Mouse (Mus musculus) midbrain, embryonic 15.5 days (tissue): Measurements from ENCODE around the gene Ptp4a2. TPM values are rescaled to one million over a fixed set of nuclear protein-coding genes. Genes with fewer than 3 reads are reported as not detected.
"Not testable (repeated sequence)": the region's sequence is repeated elsewhere in the genome, so short reads cannot be mapped to it uniquely, and the experiment has no call there.

Experiments
- ATAC-seq: fragments of 200-750 bp; cut with Nextera tagmentation; replicated peaks from 2 replicates; pipeline ENCODE4 v1.8.0; 2017; ENCODE audit warnings: moderate TSS enrichment
- H3K27ac ChIP-seq: fragments of 300-500 bp; sonication (generic); 2 replicates; pipeline ENCODE4 v1.5.1; 2015; ENCODE audit warnings: mild to moderate bottlenecking, inconsistent platforms
- H3K27me3 ChIP-seq: fragments of 300-500 bp; sonication (generic); replicated peaks from 2 replicates; pipeline ENCODE4 v1.6.1; 2015; ENCODE audit warnings: inconsistent platforms
- H3K36me3 ChIP-seq: fragments of 300-500 bp; sonication (generic); replicated peaks from 2 replicates; pipeline ENCODE4 v1.6.1; 2015; ENCODE audit warnings: inconsistent platforms
- H3K4me1 ChIP-seq: fragments of 300-500 bp; sonication (generic); 2 replicates; pipeline ENCODE4 v1.6.1; 2015; ENCODE audit warnings: inconsistent platforms
- H3K4me2 ChIP-seq: fragments of 300-500 bp; sonication (generic); 2 replicates; pipeline ENCODE4 v1.6.1; 2015; ENCODE audit warnings: inconsistent platforms, mild to moderate bottlenecking, moderate library complexity
- H3K4me3 ChIP-seq: fragments of 300-500 bp; sonication (generic); 2 replicates; pipeline ENCODE4 v1.5.1; 2015; ENCODE audit warnings: mild to moderate bottlenecking, inconsistent platforms
- H3K9ac ChIP-seq: fragments of 300-500 bp; sonication (generic); 2 replicates; pipeline ENCODE4 v1.6.1; 2015; ENCODE audit warnings: mild to moderate bottlenecking, inconsistent platforms
- H3K9me3 ChIP-seq: fragments of 300-500 bp; sonication (generic); 2 replicates; pipeline ENCODE4 v1.6.1; 2016; ENCODE audit warnings: inconsistent platforms
- WGBS: fragments of 180-500 bp; shearing (Covaris S2); methylation state at CpG from one replicate; pipeline ENCODE4 v1.1.7; 2015; ENCODE audit warnings: mixed read lengths; 5-methylcytosine and 5-hydroxymethylcytosine counted together
- polyA plus RNA-seq: library from polyadenylated mRNA; unstranded; fragments of >200 nt; fragmentation: Nextera tagmentation; extraction: Ambion mirVana; gene quantifications from 2 replicates; pipeline ENCODE4 v1.2.1, GENCODE M21; 2015

Gene Ptp4a2
- polyA plus RNA-seq, 1 experiment from 2014 or later, result 220 TPM

- H3K27me3 ChIP-seq, result no peaks in the 10 kb centered on the region
- H3K9ac ChIP-seq, result no peak overlapping the region
- H3K4me1 ChIP-seq, result peaks cover 9% of the 10 kb centered on the region
- no peaks in the 10 kb centered on the region for H3K36me3 ChIP-seq
- 94% methylated on average over 9 of the region's 9 CpGs for WGBS
- H3K27ac ChIP-seq, result no peak overlapping the region
- no peaks in the 10 kb centered on the region for H3K9me3 ChIP-seq
- H3K4me3 ChIP-seq, result no peak overlapping the region
- no peak overlapping the region for H3K4me2 ChIP-seq
- no peak for ATAC-seq
Observed at GRCm38 (mm10) chr4:129860456-129860855, 49.4 kb downstream of the Ptp4a2 start.

GRCm38 (mm10) chr4:129861400-129861799 lies 50.4 kb downstream of the Ptp4a2 start:
- no peak for ATAC-seq
- Histone ChIP-seq H3K27me3 (no peaks in the 10 kb centered on the region), H3K4me2 (no peak overlapping the region), H3K36me3 (no peaks in the 10 kb centered on the region), H3K4me1 (peaks cover 1% of the 10 kb centered on the region; the same call in 1 of the 2 replicates), H3K9ac (no peak overlapping the region), H3K9me3 (no peaks in the 10 kb centered on the region), H3K27ac (no peak overlapping the region), H3K4me3 (no peak overlapping the region)
- 85% methylated on average over 8 of the region's 8 CpGs for WGBS

GRCm38 (mm10) chr4:129862357-129862756 lies 51.3 kb downstream of the Ptp4a2 start:
- ATAC-seq, result no peak
- no peak overlapping the region for H3K27ac ChIP-seq
- no peaks in the 10 kb centered on the region for H3K36me3 ChIP-seq
- H3K9ac ChIP-seq, result no peak overlapping the region
- no peaks in the 10 kb centered on the region for H3K27me3 ChIP-seq
- no peak overlapping the region for H3K4me2 ChIP-seq
- H3K4me1 ChIP-seq, result no peaks in the 10 kb centered on the region; the same call in 1 of the 2 replicates
- WGBS, result 91% methylated on average over 3 of the region's 3 CpGs
- no peak overlapping the region for H3K4me3 ChIP-seq
- no peaks in the 10 kb centered on the region for H3K9me3 ChIP-seq

GRCm38 (mm10) chr4:129866171-129866570 lies 55.2 kb downstream of the Ptp4a2 start:
- ATAC-seq, result not testable (repeated sequence)
- WGBS, result 97% methylated on average over 5 of the region's 5 CpGs

GRCm38 (mm10) chr4:129868211-129868610 lies 57.2 kb downstream of the Ptp4a2 start:
- H3K27ac ChIP-seq, result no peak overlapping the region
- ATAC-seq, result no peak
- no peaks in the 10 kb centered on the region for H3K9me3 ChIP-seq
- no peak overlapping the region for H3K4me2 ChIP-seq
- WGBS, result 66% methylated on average over 6 of the region's 6 CpGs
- no peak overlapping the region for H3K4me3 ChIP-seq
- H3K9ac ChIP-seq, result no peak overlapping the region
- H3K4me1 ChIP-seq, result no peaks in the 10 kb centered on the region
- H3K36me3 ChIP-seq, result no peaks in the 10 kb centered on the region
- H3K27me3 ChIP-seq, result no peaks in the 10 kb centered on the region

More at GRCm38 (mm10) chr4:129866171-129866570, 55.2 kb downstream of the Ptp4a2 start:
- not testable (repeated sequence) for H3K27me3 ChIP-seq, H3K27ac ChIP-seq, H3K9ac ChIP-seq, H3K4me3 ChIP-seq, H3K4me2 ChIP-seq, H3K9me3 ChIP-seq, H3K36me3 ChIP-seq, H3K4me1 ChIP-seq

- Histone ChIP-seq H3K36me3 (no peaks in the 10 kb centered on the region), H3K4me1 (no peaks in the 10 kb centered on the region), H3K27ac (no peak overlapping the region), H3K27me3 (no peaks in the 10 kb centered on the region), H3K9me3 (no peaks in the 10 kb centered on the region), H3K9ac (no peak overlapping the region), H3K4me3 (no peak overlapping the region), H3K4me2 (no peak overlapping the region)
- WGBS, result 85% methylated on average over 6 of the region's 6 CpGs
- no peak for ATAC-seq
Observed at GRCm38 (mm10) chr4:129870483-129870882, 59.5 kb downstream of the Ptp4a2 start.

GRCm38 (mm10) chr4:129872376-129872922 lies 61.4 kb downstream of the Ptp4a2 start:
- H3K36me3 ChIP-seq, result no peaks in the 10 kb centered on the region
- H3K9me3 ChIP-seq, result no peaks in the 10 kb centered on the region
- no peak overlapping the region for H3K4me2 ChIP-seq
- H3K27me3 ChIP-seq, result no peaks in the 10 kb centered on the region
- H3K4me1 ChIP-seq, result peaks cover 10% of the 10 kb centered on the region
- ATAC-seq, result no peak
- 87% methylated on average over 9 of the region's 9 CpGs for WGBS
- H3K4me3 ChIP-seq, result no peak overlapping the region
- no peak overlapping the region for H3K9ac ChIP-seq
- no peak overlapping the region for H3K27ac ChIP-seq

- Histone ChIP-seq H3K4me3 (no peak overlapping the region), H3K9ac (no peak overlapping the region), H3K27ac (no peak overlapping the region), H3K9me3 (no peaks in the 10 kb centered on the region), H3K36me3 (no peaks in the 10 kb centered on the region), H3K4me2 (no peak overlapping the region), H3K4me1 (peaks cover 18% of the 10 kb centered on the region), H3K27me3 (no peaks in the 10 kb centered on the region)
- WGBS, result 89% methylated on average over 10 of the region's 10 CpGs
- no peak for ATAC-seq
Observed at GRCm38 (mm10) chr4:129874805-129875204, 63.8 kb downstream of the Ptp4a2 start.

GRCm38 (mm10) chr4:129875406-129875805 lies 64.4 kb downstream of the Ptp4a2 start:
- 81% methylated on average over 11 of the region's 11 CpGs for WGBS
- H3K27me3 ChIP-seq, result no peaks in the 10 kb centered on the region
- no peak overlapping the region for H3K9ac ChIP-seq
- H3K9me3 ChIP-seq, result no peaks in the 10 kb centered on the region
- no peak overlapping the region for H3K4me2 ChIP-seq
- peaks cover 18% of the 10 kb centered on the region for H3K4me1 ChIP-seq
- no peaks in the 10 kb centered on the region for H3K36me3 ChIP-seq
- no peak overlapping the region for H3K4me3 ChIP-seq
- ATAC-seq, result no peak
- no peak overlapping the region for H3K27ac ChIP-seq

- Histone ChIP-seq H3K4me1 (peaks cover 21% of the 10 kb centered on the region), H3K27me3 (no peaks in the 10 kb centered on the region), H3K4me2 (peak overlapping the region; percentile 57), H3K9ac (peak overlapping the region; percentile 40), H3K36me3 (no peaks in the 10 kb centered on the region), H3K9me3 (no peaks in the 10 kb centered on the region), H3K4me3 (peak overlapping the region; percentile 31), H3K27ac (peak overlapping the region; percentile 84)
- ATAC-seq, result peak; percentile 82
- 12% methylated on average over 21 of the region's 21 CpGs for WGBS
Observed at GRCm38 (mm10) chr4:129876831-129877764, 66.1 kb downstream of the Ptp4a2 start.

- peak overlapping the region; percentile 57 for H3K4me2 ChIP-seq
- peak overlapping the region; percentile 84 for H3K27ac ChIP-seq
- H3K4me3 ChIP-seq, result 0 out of 2 replicates have a peak overlapping the region, but pooled peaks have one; percentile 31
Observed at GRCm38 (mm10) chr4:129877967-129878655, 67.1 kb downstream of the Ptp4a2 start.

GRCm38 (mm10) chr4:129878656-129879145 lies 67.7 kb downstream of the Ptp4a2 start:
- 73% methylated on average over 8 of the region's 8 CpGs for WGBS
- no peak for ATAC-seq
- H3K27me3 ChIP-seq, result no peaks in the 10 kb centered on the region

More at GRCm38 (mm10) chr4:129877967-129878655, 67.1 kb downstream of the Ptp4a2 start:
- Histone ChIP-seq H3K4me1 (peaks cover 31% of the 10 kb centered on the region), H3K27me3 (no peaks in the 10 kb centered on the region), H3K9me3 (no peaks in the 10 kb centered on the region), H3K9ac (no peak overlapping the region), H3K36me3 (no peaks in the 10 kb centered on the region)
- no peak for ATAC-seq
- WGBS, result 56% methylated on average over 11 of the region's 11 CpGs

More at GRCm38 (mm10) chr4:129878656-129879145, 67.7 kb downstream of the Ptp4a2 start:
- no peak overlapping the region for H3K9ac ChIP-seq
- H3K4me3 ChIP-seq, result no peak overlapping the region
- no peaks in the 10 kb centered on the region for H3K36me3 ChIP-seq
- H3K4me2 ChIP-seq, result no peak overlapping the region
- peaks cover 32% of the 10 kb centered on the region for H3K4me1 ChIP-seq
- H3K27ac ChIP-seq, result no peak overlapping the region
- H3K9me3 ChIP-seq, result no peaks in the 10 kb centered on the region
